Mouse (Mus musculus): ENCODE data around the gene Wbp11.

Gene Wbp11

DNA sequence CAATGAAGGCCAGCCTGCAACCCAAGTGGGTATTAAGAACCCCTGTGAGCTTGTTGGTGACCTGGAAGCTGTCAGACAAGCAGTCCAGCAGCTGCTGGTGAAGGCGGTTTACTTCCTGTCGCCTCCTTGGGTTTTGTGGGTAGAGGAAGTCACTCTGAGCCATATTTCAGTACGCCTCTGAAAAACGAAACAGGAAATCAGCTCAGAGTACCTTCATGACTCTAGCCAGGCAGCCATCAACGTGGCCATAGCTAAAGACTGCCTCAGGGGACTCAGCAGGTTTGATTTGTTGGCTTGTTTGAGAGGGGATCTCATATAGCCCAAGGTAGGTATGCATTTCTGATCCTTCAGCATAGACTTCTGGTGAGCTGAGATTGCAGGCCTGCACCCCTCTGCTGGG is 3.7 kb upstream of the Wbp11 start:
- no peak for DNase-seq

DNA sequence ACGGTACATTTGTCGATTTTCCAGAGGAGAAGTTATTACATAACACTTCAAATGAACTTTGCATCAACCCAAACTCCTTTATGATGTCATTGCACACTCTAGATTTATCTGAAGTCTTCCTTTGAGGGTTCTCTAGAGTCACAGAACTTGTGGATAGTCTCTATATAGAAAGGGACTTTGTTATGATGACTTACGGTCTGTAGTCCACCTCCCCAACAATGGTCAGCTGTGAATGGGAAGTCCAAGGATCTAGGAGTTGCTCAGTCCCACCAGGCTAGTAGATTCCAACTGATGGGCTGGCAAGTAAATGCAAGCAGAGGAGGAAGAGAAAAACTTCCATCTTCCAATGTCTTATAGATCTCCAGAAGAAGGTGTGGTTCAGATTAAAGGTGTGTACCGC is 648 bp upstream of the Wbp11 start:
- no peak for DNase-seq

DNA sequence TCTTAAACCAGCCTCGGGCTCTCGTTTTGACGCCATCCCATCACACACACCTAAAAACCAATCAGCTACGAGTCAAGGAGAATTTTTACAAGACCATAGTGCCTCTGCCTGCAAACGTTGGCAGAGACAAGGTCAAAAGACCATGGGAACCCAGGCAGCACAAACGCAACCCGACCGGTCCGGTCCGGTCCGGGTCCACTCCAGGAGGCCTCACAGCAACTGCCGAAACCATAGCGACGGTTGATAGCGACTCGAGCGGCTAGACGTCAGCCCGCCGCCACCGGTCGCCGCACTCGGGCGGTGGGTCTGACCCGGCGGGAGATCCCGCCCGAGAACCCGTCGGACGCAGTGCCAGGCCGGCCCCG is 535 bp downstream of the Wbp11 start, which contains the start of gene BC049715:
BC049715 (plus strand) TSS at position 111 of the 365 bp plus-strand sequence.
- no peak for DNase-seq

DNA sequence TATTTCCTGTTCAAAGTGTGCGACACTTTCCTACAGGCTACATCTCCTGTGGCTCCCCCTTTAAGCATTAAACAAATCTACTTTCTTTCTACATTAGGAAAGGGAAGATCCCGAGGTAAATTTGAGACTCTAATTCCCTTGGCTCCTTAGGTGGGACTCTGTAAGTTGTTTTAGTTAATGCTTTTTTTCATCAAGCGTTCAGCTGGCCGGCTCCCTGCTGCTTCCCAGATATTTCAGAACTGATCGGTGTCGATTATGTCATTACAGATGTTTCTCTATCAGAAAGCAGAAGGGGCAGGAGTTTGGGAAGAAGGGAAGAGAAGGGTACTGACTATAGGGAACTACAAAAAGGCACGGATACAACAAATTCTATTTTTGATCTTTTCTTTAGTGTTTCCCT is 917 bp downstream of the Wbp11 start:
- DNase-seq, result no peak

DNA sequence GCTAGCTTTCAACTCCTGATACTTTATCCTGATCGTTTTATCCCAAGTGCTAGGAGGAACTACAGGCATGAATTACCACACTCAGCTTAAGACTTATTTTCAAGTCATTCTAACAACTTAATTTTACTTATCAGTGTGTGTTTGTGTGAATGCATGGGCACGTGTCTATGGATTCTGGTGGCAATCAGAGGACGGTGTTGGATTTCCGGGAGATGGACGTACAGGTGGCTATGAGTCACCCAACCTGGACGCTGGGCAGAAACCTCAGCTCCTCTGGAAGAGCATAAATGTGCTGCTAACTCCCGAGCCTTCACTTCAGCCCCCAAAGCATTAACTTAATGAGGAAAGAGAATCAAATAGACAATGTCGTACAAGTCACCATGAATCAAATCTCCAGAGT is 3.0 kb downstream of the Wbp11 start:
- DNase-seq, result no peak

DNA sequence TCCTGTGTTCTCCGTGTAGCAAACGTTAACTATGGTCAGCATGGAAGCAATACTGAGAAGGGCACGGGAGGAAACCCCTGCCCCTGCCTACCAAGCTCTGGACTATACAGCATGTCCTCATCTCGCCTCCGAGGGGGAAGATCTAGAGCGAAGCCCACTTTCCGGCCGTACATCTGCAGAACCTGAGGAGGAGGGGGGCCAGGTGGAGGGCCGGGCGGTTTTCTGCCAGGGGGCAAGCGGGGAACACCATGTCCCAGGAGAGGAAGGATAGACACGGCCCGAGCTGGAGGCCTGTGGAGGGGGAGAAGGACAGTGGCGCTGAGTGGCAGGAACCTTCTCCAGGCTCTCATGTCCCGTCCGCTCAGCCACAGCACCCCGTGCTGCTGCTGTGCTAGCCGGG is 6.9 kb downstream of the Wbp11 start:
- no peak for DNase-seq

DNA sequence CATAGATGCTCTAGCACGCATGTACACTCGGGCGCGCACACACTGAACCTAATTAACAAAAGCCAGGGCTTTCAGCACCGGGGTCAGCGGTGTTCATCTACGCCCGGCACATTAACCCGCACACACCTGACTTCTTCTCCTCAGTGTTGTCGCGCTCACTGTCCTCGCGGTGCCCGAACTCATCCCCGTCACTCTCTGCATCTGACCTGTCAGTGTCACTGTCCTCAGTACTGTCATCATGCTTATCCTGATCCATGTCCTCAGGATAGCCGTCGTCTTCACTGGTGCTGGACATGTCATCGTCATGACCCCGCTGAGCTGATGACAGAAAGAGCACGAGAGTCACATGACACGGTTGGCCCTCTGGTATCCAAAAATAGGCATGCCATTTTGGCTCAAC is 7.7 kb downstream of the Wbp11 start:
- no peak for DNase-seq

DNA sequence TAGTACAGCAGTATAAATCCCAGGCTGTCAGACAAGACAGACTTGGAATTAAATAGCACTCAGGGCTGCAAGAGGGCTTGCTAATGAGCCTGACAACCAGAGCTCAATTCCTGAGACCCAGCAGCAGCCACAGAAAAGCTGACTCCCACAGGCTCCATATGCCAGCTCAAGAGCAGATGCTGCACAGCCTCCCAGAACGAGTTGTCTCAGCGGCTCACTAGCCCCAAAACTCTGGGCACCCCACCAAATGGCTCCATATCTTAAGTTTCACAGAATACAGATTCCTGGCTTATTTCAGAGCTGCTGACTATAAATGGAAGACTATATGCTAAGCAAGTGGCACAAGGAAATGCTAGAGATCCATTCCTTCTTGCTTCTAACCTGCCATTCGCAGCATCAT is 10.5 kb downstream of the Wbp11 start:
- DNase-seq, result peak; percentile 74

DNA sequence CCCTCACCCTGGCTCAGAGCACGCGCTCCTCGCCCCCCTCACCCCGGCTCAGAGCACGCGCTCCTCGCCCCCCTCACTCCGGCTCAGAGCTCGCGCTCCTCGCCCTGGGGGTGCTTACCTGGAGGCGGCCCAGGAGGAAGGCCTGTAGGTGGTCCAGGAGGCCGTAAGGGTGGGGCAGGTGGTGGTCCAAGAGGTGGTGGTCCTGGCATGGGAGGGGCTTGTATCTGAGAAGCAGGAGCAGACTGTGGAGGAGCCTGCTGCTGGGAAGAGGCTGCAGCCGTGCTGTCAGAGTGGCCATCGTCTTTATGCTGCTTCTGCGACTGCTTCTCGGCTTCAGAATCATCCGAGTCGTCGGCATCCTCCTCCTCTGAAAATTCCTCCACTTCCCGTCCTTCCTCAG is 11.2 kb downstream of the Wbp11 start:
- no peak for DNase-seq

DNA sequence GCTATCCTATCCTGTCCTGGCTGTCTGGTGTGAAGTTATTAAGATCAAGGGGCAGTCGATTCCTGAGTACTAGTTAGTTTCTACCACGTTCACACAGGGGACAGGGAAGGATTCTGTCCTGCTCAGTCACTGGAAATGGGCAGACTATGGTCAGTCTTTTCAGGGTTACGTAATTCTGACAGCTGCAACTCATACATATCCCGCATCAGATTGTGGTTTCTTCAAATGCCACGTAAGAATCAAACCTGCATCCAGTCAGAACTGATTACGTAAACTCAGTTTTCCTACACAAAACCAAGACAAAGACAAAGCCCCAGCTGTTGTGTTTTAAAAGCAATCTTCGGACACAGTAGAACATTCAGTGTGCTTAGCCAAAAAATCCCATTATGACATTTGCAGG is 12.7 kb downstream of the Wbp11 start:
- DNase-seq, result no peak

DNA sequence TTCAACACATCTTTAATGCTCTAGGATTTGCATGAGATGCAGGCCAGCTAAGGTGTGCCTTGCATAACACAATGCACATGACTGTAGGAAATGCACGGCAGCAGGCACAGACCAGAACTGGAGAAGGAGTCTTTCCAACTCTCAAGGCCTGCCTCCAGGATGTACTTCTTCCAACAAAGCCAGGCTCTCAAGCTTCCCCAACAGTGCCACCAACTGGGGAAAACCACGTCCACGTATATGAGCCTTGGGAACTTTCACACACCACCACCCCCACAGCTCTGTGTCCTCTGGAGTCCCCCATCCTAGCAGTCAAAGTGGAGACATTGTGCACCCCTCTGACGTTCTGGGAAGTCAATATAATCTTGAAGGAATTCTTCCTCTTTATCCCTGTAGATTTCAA is 14.9 kb downstream of the Wbp11 start:
- no peak for DNase-seq

DNA sequence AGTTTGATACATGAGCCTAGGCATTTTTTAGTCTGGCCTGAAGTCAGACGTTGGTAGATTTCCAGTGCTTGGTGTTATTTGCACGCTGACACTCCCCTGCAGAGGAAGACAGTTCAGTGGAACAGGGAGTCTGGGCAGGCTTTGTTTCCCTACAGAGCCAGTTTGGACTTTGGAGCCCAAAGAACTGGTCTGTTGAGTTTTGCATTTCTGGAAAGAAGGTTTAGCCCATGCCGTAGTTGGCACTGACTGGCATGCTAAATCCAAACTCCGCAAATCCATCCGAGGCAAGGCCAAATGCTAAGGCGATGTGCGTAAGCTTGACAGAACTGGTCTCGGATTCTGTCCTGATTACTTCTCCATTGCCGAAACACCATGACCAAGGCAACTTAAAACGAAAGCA is 16.8 kb downstream of the Wbp11 start:
- no peak for DNase-seq

DNA sequence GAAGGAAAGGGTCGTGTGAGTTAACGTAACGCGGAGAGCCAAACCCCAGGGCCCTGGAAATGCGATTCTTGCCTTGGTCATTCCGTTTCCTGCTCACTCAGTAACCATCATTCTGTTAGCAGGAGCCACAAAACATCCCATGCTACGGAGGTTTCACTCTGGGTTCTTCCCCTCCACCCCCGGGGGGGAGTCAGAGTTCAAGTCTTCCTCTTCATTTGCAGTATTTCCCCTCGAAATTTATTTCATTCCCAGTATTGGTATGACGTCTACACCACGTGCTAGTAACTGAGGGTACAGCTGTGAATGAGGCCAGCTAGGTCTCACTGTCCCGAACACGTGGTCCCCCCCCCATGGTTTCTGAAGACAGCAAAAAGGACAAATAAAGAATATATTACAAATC is 18.4 kb downstream of the Wbp11 start:
- DNase-seq, result no peak

DNA sequence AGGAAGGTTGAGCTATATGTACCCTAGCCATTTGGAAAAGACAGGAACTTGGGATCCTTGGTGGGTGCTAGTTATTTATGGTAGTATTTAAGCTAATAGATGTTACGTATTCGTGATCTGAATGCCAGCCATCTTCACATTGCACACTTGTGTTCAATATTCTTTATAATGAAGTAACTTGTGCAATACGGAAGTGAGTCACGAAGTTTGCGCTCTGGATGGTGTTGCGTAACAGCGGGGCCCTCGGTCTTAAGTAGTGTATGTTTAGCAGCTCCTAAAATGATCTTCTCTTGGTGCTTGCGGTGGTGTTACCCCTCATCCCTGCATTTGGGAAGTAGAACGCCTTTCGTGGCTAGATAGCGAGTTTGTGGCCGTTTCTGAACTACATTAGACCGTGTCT is 19.0 kb downstream of the Wbp11 start:
- no peak for DNase-seq

DNA sequence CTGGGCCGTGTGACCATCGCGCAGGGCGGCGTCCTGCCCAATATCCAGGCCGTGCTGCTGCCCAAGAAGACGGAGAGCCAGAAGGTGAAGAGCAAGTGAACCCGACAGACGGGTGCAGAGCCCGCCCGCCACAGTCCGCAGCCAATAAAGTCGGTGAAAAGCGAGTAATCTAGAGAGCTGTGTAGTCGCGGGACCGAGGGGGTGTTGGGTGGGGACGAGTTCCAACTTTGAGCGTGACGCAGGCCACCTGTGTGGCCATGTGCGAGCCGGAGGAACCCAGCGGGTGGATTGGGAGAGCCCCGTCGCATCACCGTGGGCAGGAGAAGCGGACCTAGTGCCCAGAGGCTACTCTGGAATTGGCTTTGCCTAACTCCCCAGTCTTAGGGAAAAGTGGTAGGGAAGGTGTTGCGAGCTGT is 19.4 kb downstream of the Wbp11 start:
- DNase-seq, result no peak

DNA sequence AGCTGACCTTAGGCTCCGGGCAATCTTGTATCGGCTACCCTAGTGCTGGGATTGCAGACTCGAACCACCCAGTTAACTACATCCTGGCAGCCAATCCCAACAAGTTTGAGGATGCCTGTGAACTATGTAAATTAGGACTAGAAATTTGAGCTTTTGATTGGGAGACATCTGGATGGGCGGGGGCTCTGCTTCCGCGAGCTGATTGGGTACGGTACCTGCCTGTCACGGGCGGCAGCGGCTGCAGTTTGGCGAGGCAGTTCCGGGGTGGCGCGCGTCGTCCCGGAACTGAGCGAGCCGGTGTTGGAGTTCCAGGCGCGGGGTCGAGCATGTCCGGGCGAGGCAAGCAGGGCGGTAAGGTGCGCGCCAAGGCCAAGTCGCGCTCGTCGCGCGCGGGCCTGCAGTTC is 20.0 kb downstream of the Wbp11 start, which contains the start of gene H2afj:
H2afj (plus strand) TSS at position 231 of the 404 bp plus-strand sequence.
- peak; percentile 98 for DNase-seq

DNA sequence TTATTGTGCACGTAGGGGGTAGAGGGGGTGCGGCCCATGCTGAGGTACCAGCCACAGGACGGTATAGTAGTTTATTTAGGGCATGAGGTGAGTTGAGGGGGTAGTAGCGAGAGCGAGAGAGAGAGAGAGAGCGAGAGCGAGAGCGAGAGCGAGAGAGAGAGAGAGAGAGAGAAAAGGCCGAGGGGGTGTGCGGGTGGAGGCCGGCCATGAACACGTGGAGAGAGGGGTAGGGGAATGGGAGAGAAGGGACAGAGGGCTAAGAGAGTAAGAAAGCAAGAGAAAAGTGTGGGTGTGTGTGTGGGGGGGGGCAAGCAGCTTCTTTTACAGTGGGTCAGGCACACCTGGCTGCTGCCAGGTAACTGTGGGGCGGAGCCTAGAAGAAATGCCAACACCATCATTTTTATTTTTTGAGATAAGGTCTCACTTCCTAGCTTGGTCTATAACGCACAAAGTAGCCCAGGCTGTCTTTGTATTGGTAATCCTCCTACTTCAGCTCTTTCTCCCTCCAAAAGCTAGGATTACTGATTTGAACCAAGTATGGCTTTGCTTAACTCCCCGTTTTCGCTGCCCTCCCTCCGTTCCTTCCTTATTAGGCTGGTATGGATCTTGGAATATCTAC is 20.5 kb downstream of the Wbp11 start:
- DNase-seq, result no peak

DNA sequence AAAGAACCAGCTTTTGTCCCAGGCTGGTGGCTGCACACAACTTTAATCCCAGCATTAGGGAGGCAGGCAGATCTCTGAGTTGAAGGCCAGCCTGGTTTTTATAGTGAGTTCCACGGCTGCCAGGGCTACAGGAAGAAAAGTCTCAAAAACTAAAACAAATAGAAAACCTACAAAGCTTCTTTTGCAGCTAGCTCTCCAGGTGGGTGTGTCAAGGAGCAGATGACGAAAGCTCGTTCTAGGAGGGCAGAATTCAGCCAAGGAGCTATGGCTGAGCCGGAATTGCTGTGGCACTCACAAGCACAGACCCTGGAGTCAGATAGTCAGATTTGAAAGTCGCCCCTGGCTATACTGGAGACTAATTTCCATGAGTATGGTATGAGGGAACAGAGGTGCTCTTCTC is 21.2 kb downstream of the Wbp11 start:
- DNase-seq, result no peak

DNA sequence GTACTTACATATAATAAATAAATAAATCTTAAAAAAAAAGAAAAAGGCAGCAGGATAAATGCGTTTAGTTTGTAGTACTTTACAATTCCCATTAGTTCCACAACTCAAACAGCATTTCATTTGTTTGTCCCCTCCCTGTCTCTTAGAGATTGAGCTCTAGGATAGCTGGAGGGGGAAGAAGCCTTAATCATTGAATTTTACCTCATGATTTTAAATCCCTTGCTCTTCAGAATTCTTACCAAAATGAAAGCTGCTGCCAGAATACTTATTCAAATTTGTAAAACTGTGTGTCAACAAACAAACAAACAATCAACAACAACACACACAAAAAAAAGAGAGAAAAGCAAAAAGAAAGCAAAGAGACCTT is 22.6 kb downstream of the Wbp11 start:
- DNase-seq, result no peak

DNA sequence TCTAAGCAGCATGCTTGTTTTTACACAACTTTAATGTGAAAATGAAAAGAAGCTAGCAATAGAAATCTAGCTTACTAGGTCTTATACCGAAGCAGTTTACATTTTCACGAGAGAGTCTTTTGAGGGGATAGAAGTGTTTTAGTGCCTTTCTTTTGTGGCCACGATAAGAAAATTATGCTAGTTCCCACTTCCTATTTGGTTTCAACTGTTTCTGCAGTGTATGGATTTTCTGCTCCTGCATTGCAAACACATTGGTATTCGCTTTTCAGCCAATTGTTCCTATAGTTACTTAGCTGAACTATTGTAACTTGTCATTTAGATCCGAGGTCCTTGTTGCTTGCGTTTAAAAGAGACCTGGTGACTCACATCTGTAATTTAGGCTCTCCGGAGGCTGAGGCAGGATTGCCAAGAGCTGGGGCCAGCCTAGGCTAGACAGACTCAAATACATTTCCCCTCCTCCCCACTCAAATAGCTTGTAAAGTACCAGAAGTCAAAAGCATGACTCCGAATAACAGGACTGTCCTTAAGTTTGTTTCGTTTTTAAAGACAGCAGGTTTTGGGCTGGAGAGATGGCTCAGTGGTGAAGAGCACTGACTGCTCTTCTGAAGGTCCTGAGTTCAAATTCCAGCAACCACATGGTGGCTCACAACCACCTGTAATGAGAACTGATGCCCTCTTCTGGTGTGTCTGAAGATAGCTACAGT is 23.2 kb downstream of the Wbp11 start:
- no peak for DNase-seq

DNA sequence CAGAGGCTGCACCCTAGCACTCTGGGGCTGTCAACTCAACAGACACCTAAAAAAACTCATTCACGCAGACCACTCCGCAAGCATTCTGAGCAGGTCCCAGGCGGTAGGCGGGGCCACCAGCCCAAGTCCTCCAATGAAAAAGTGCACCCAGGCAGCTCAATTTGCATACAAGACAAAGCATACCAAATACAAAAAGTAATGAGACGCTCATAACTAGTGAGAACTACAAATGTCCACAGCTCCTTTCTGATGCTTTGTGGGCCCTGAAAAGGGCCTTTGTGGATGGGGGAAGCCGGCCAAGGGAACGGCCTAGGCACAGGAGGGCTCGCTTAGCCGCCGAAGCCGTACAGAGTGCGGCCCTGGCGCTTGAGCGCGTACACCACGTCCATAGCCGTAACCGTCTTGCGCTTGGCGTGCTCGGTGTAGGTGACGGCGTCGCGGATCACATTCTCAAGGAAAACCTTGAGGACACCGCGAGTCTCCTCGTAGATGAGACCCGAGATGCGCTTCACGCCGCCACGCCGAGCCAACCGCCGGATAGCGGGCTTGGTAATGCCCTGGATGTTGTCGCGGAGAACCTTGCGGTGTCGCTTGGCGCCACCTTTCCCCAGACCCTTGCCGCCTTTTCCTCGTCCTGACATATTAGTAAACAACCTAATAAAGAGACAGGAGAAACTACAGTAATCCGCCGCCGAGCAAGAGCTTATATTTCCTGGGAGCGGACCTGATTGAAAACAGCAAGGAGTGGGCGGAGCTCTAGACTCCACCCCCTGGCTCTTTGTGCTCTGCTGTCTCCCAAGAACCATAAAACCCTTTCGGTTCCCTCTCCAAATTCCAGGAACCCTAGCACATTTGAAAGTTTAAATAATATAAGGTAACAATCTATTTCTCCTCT is 24.0 kb downstream of the Wbp11 start, which contains the start of gene Hist4h4:
Hist4h4 (minus strand) TSS at position 677 of the 895 bp plus-strand sequence.
- peak; percentile 97 for DNase-seq

DNA sequence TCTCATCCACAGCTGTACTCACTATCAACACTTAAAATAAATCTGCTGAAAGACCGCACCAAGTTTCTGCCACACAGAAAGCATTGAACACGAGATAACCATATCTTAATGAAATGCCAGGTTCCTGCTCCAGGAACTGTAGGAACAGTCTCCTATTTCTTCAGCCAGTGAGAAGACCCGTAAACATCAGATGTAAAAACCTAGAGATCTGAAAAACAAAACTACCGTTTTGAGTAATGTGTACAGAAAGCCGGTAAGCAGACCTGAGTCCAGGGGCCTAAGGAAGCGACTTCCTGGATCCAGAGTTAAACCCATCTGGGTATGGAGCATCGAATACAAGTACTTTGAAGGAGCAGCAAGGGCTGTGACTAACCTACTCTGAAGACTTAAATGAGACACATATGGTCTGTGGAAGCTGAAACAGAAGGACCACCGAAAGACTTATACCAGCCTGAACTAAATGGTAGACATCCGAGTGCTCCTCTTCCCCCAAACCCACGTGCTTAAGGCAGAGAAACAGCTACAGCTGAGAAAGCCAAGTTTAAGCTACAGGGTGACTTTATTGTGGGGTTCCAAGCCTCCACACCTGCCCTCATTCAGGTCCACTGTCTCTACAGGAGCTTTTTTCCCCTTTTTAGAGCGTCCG is 24.8 kb downstream of the Wbp11 start:
- DNase-seq, result no peak

DNA sequence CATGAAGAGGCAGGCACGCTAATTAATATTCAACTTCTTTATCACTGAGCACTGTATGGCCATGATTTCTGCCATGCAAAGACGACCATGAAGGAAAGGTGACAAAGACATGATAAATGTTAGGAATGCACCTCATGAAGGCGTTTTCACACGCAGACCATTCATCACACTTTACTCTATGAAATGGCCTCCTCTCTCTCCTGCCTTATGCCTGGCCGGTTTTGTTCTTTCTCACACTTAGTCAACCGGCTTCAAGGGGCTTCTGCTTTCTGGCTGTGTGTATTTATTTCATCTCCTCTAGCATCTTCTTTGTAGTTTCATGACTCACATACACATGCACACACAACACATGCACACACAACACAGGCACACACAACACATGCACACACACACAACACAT is 26.8 kb downstream of the Wbp11 start:
- DNase-seq, result no peak

Measured in right cerebral cortex, postnatal 4 days (tissue).